Mouse (Mus musculus): ENCODE measurements around the gene Impdh1.
"Not testable (repeated sequence)": the region's sequence is repeated elsewhere in the genome, so short reads cannot be mapped to it uniquely, and the experiment has no call there.

- not testable (repeated sequence) for TF ChIP-seq EP300, CTCF (IDR thresholded peaks at IDR 0.05; ENCODE audit: low read depth)
Measured at GRCm38 (mm10) chr6:29217717-29218116, 1.6 kb upstream of the Impdh1 start.
